Mouse (Mus musculus) v-Abl transformed pro-B cells (cell line): ENCODE measurements at regions not wholly inside any gene's neighbourhood (a gene's known extent, or its start where the extent isn't known, plus 50 kb on each side); places are given as distances from the start of the nearest gene placed in this dataset.
"Not testable (repeated sequence)": the region's sequence is repeated elsewhere in the genome, so short reads cannot be mapped to it uniquely, and the experiment has no call there.

ENCODE experiments used
- in situ Hi-C, 2 experiments: fragments of 400-800 bp; cut with MboI; formaldehyde crosslinking; loops; one replicate each; pipeline ENCODE4 v1.15.1; 2025; ENCODE audit not compliant: unreplicated experiment in 2 of 2

GRCm38 (mm10) chr13:73033055-73033454, 227.2 kb upstream of the Irx4 start:
- in situ Hi-C loops = loop anchor here (5.0 to 25.0 kb wide), 3 partner anchors 1571 to 1928 kb away; no protein-coding TSS in a partner anchor

GRCm38 (mm10) chr13:73034065-73034831, 226.0 kb upstream of the Irx4 start:
- in situ Hi-C loops = loop anchor here (5.0 to 25.0 kb wide), 3 partner anchors 1572 to 1929 kb away; no protein-coding TSS in a partner anchor

GRCm38 (mm10) chr13:73034886-73035285, 225.4 kb upstream of the Irx4 start:
- in situ Hi-C loops = loop anchor here (5.0 to 25.0 kb wide), 3 partner anchors 1573 to 1930 kb away; no protein-coding TSS in a partner anchor

GRCm38 (mm10) chr13:73035336-73035940, 224.8 kb upstream of the Irx4 start:
- in situ Hi-C loops = loop anchor here in 1 of 2 experiments (10.0 to 25.0 kb wide), 2 partner anchors 1573 to 1931 kb away; no protein-coding TSS in a partner anchor

- in situ Hi-C loops = loop anchor here in 1 of 2 experiments (10.0 to 25.0 kb wide), 2 partner anchors 1577 to 1935 kb away; no protein-coding TSS in a partner anchor
These were observed 220.5 kb upstream of the Irx4 start for GRCm38 (mm10) chr13:73039731-73040130.

GRCm38 (mm10) chr13:73041233-73042040, 218.8 kb upstream of the Irx4 start:
- in situ Hi-C loops = loop anchor here in 1 of 2 experiments (25.0 kb wide), 1 partner anchor 1579 kb away; no protein-coding TSS in a partner anchor

GRCm38 (mm10) chr13:73069840-73070530, 190.3 kb upstream of the Irx4 start:
- in situ Hi-C loops = no loop called here

- in situ Hi-C loops = no loop called here
These were observed 189.8 kb upstream of the Irx4 start for GRCm38 (mm10) chr13:73070531-73070908.

- in situ Hi-C loops = no loop called here
These were observed 189.2 kb upstream of the Irx4 start for GRCm38 (mm10) chr13:73071032-73071431.

GRCm38 (mm10) chr13:73071854-73072852, 188.1 kb upstream of the Irx4 start:
- in situ Hi-C loops = no loop called here

GRCm38 (mm10) chr13:73077866-73078430, 182.3 kb upstream of the Irx4 start:
- in situ Hi-C loops = no loop called here

GRCm38 (mm10) chr13:73087815-73088214, 172.5 kb upstream of the Irx4 start:
- in situ Hi-C loops = not testable (repeated sequence)

- in situ Hi-C loops = no loop called here
These were observed 168.4 kb upstream of the Irx4 start for GRCm38 (mm10) chr13:73091886-73092285.

GRCm38 (mm10) chr13:73097502-73097901, 162.8 kb upstream of the Irx4 start:
- in situ Hi-C loops = no loop called here

GRCm38 (mm10) chr13:73099407-73099806, 160.9 kb upstream of the Irx4 start:
- in situ Hi-C loops = no loop called here

- in situ Hi-C loops = no loop called here
These were observed 152.9 kb upstream of the Irx4 start for GRCm38 (mm10) chr13:73107250-73107993.

- in situ Hi-C loops = no loop called here
These were observed 143.3 kb upstream of the Irx4 start for GRCm38 (mm10) chr13:73116822-73117632.
